Mouse (Mus musculus) lung, postnatal 0 days (tissue): Measurements from ENCODE around the gene Stxbp5.

Experiments used
- CTCF ChIP-seq: IDR thresholded peaks from 2 replicates; pipeline ENCODE4 v1.5.1; 2016; ENCODE audit warnings: antibody characterized with exemption, mild to moderate bottlenecking
- EP300 ChIP-seq: IDR thresholded peaks from 2 replicates; pipeline ENCODE4 v1.6.1; 2016; ENCODE audit warnings: antibody characterized with exemption, mild to moderate bottlenecking, control low read depth

GRCm38 (mm10) chr10:9857850-9858249, 43.0 kb downstream of the Stxbp5 start:
- TF ChIP-seq EP300 (no peak), CTCF (no peak)
